ENCODE assay signal across 8 mouse cellular contexts in genomic region chrX:145307174-145307573, GRCm38 (mm10). TPM values are rescaled to one million over a fixed set of nuclear protein-coding genes. Genes with fewer than 3 reads are reported as not detected.
A peak's percentile ranks its signal among the peaks of the same experiment; 100 is the strongest.
DNase-seq lines count a peak whose midpoint lies in the region; ATAC-seq and TF ChIP-seq lines count a peak whose summit lies in the region.

No protein-coding gene starts in this region.

- H3K9ac ChIP-seq in lung, postnatal 0 days (replicated peaks; ENCODE audit: low read depth): no peak overlapping the region
- no peak overlapping the region for H3K9ac ChIP-seq in embryonic facial prominence, embryonic 11.5 days (replicated peaks; ENCODE audit: low read length)

- no peaks in the 10 kb centered on the region for H3K36me3 ChIP-seq in lung, postnatal 0 days (ENCODE audit: insufficient read depth, low read length)
- H3K36me3 ChIP-seq in embryonic facial prominence, embryonic 11.5 days (replicated peaks; ENCODE audit: control insufficient read depth, insufficient read depth, low read depth, low read length): no peaks in the 10 kb centered on the region

- no peak overlapping the region for H3K27ac ChIP-seq in lung, postnatal 0 days (ENCODE audit: low read length)
- H3K27ac ChIP-seq in embryonic facial prominence, embryonic 11.5 days (replicated peaks; ENCODE audit: low read depth, low read length): no peak overlapping the region
- H3K27ac ChIP-seq in layer of hippocampus, adult 2 months: no peak overlapping the region

- H3K4me3 ChIP-seq in lung, postnatal 0 days (ENCODE audit: low read depth, low read length): no peak overlapping the region
- no peak overlapping the region for H3K4me3 ChIP-seq in lung, adult 2 months (replicated peaks; ENCODE audit: extremely low read depth, low read depth, low read length)
- H3K4me3 ChIP-seq in embryonic facial prominence, embryonic 11.5 days (ENCODE audit: low read depth, low read length): no peak overlapping the region
- H3K4me3 ChIP-seq in layer of hippocampus, adult 2 months: no peak overlapping the region

- no peaks in the 10 kb centered on the region for H3K9me3 ChIP-seq in lung, postnatal 0 days (ENCODE audit: low read length)
- no peaks in the 10 kb centered on the region for H3K9me3 ChIP-seq in embryonic facial prominence, embryonic 11.5 days (replicated peaks; ENCODE audit: control insufficient read depth, low read length)

- no peaks in the 10 kb centered on the region for H3K4me1 ChIP-seq in lung, postnatal 0 days (ENCODE audit: insufficient read depth, low read depth, low read length)
- no peaks in the 10 kb centered on the region for H3K4me1 ChIP-seq in lung, adult 2 months (ENCODE audit: control insufficient read depth, insufficient read depth, low read length)
- H3K4me1 ChIP-seq in embryonic facial prominence, embryonic 11.5 days (ENCODE audit: control insufficient read depth, insufficient read depth, low read length): no peaks in the 10 kb centered on the region

- TF ChIP-seq EP300 in lung, postnatal 0 days (IDR thresholded peaks at IDR 0.05): no peak

- peak; percentile 1 for DNase-seq in adrenal gland, adult 2 months
- no peak for DNase-seq in adrenal gland, adult 8-10 months
- peak; percentile 51 for DNase-seq in lung, postnatal 0 days (ENCODE audit: low spot score)
- no peak for DNase-seq in lung, adult 2 months
- DNase-seq in embryonic facial prominence, embryonic 11.5 days (ENCODE audit: low spot score): peak; percentile 71
- peak; percentile 7 to 43 for DNase-seq in layer of hippocampus, adult 2 months (ENCODE audit: low spot score in 2 of 2)
- DNase-seq in thymus, postnatal 25 days: peak; percentile 6

- peak; percentile 59 for TF ChIP-seq CTCF in lung, postnatal 0 days (IDR thresholded peaks at IDR 0.05)
- no peak for TF ChIP-seq CTCF in lung, adult 2 months (IDR thresholded peaks at IDR 0.05; ENCODE audit: insufficient read depth, low read length)
- peak; percentile 78 for TF ChIP-seq CTCF in layer of hippocampus, adult 2 months (conservative IDR thresholded peaks at IDR 0.05)

- ATAC-seq in lung, postnatal 0 days: no peak
- no peak for ATAC-seq in embryonic facial prominence, embryonic 11.5 days (replicated peaks; ENCODE audit: insufficient number of reproducible peaks, low FRiP score, low TSS enrichment, low read depth)
- 0 out of 2 replicates have a peak, but pooled peaks have one; percentile 52 for ATAC-seq in megakaryocyte-erythroid progenitor cell, adult 5-6 weeks (replicated peaks; ENCODE audit: low FRiP score, low TSS enrichment, poor library complexity, severe bottlenecking)

- no peak for TF ChIP-seq POLR2A in lung, adult 2 months (IDR thresholded peaks at IDR 0.05; ENCODE audit: borderline replicate concordance, extremely low read depth, low read depth, low read length)

- no peak overlapping the region for H3K4me2 ChIP-seq in lung, postnatal 0 days (replicated peaks; ENCODE audit: low read depth, low read length)
- no peak overlapping the region for H3K4me2 ChIP-seq in embryonic facial prominence, embryonic 11.5 days (ENCODE audit: low read depth, low read length)

- H3K27me3 ChIP-seq in lung, postnatal 0 days (replicated peaks; ENCODE audit: insufficient read depth, low read length): no peaks in the 10 kb centered on the region
- no peaks in the 10 kb centered on the region for H3K27me3 ChIP-seq in embryonic facial prominence, embryonic 11.5 days (ENCODE audit: control insufficient read depth, insufficient read depth, low read length)

- 0% methylated on average over 2 of the region's 2 CpGs for WGBS in lung, postnatal 0 days
- 8% methylated on average over 2 of the region's 2 CpGs for WGBS in lung, adult 2 months
- 7% methylated on average over 2 of the region's 2 CpGs for WGBS in embryonic facial prominence, embryonic 11.5 days

RNA-seq across cellular contexts. Expression of gene Lhfpl1, which starts 41.7 kb away (rescaled TPM):
- total RNA-seq in adrenal gland, adult 2 months (2021): not detected
- not detected in 2 replicates for polyA plus RNA-seq in adrenal gland, adult 2 months (2012; rRNA removed)
- total RNA-seq in adrenal gland, adult 8-10 months (2022): not detected
- polyA plus RNA-seq in lung, postnatal 0 days (2015; fragmentation: Nextera tagmentation; extraction: Ambion mirVana): 0.07 and 0.12 TPM in 2 replicates
- 1.3 TPM in 1 of 2 replicates, not detected in the other for polyA plus RNA-seq in lung, adult 2 months (2012; rRNA removed)
- 1.8 and 2.1 TPM in 2 replicates for polyA plus RNA-seq in embryonic facial prominence, embryonic 11.5 days (2014; fragmentation: Nextera tagmentation; extraction: Ambion mirVana)
- total RNA-seq in layer of hippocampus, adult 2 months (2021): 1 to 10 TPM; 2.4 to 5.7 TPM
- not detected in 2 replicates for total RNA-seq in megakaryocyte-erythroid progenitor cell, adult 5-6 weeks (2014; fragmentation: Nextera tagmentation)
- total RNA-seq in megakaryocyte-erythroid progenitor cell, adult 5-6 weeks (2017): not detected in 2 replicates

Comparison
In these comparisons a context has a peak if more than half of its experiments do, and no peak if none do; other contexts are left out.
1. DNase-seq: peak in adrenal gland, adult 2 months (single experiment), lung, postnatal 0 days (single experiment), embryonic facial prominence, embryonic 11.5 days (single experiment), layer of hippocampus, adult 2 months (2 of 2) and thymus, postnatal 25 days (single experiment); none in adrenal gland, adult 8-10 months (single experiment) and lung, adult 2 months (single experiment).